Mouse (Mus musculus): ENCODE measurements around the gene Zfp936.
"Not testable (repeated sequence)": the region's sequence is repeated elsewhere in the genome, so short reads cannot be mapped to it uniquely, and the experiment has no call there.

Zfp936 gene

DNA sequence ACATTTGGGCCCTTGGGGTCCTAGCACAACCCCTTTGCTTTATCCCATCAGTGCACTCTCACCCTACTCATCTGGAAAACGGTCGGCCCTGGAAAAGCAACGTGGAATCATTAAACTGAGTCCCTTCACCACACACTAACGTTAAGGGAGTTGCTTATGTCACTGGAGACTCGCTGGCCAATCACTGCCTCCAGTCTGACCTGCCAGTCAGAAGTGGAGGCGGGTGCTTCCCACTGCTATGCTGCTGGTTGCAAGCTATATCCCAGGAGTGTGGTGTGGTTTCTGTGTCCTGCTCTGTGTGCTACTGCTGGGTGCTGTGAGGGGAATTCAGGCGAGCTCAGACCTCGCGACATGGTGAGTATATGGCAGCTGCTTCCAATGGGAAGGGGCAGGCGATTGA lies at the start of gene Zfp936:
Zfp936 (plus strand) TSS at position 301 of the 400 bp plus-strand sequence.
- DNase-seq (ENCODE audit: low spot score in 2 of 2) = not testable (repeated sequence)

DNA sequence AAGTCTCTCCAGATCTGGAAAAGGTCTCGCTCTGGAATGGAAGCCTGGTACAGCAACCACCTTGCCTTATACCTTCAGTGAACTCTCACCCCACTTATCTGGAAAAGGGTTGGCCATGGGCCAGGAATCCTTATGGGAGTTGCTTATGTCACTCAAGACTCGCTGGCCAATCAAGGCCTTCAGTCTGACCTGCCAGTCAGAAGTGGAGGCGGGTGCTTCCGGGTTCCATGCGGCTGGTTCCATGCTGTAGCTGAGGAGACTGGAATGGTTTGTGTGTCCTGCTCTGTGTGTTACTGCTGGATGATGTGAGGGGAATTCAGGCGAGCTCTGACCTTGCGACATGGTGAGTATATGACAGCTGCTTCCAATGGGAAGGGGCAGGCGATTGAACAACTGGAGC lies 36.2 kb upstream of the Zfp936 start:
- no peak for DNase-seq (ENCODE audit: low spot score in 2 of 2)

DNA sequence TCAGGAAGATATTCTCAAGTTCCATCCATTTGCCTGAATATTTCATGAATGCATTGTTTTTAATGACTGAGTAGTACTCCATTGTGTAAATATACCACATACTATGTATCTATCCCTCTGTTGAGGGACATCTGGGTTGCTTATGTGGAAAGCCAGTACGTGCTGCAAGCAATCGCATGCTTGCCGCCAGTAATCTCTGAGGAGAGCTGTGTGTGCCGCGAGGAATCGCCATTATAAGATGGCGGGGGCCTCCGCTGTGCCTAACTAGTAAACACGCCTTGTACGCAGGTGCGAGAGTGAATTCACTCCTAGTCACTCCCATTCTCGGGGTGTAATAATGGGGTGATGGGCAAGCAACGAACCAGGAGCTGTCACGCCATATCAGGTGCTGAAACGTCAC lies 14.7 kb downstream of the Zfp936 start:
- not testable (repeated sequence) for DNase-seq (ENCODE audit: low spot score in 2 of 2)

DNA sequence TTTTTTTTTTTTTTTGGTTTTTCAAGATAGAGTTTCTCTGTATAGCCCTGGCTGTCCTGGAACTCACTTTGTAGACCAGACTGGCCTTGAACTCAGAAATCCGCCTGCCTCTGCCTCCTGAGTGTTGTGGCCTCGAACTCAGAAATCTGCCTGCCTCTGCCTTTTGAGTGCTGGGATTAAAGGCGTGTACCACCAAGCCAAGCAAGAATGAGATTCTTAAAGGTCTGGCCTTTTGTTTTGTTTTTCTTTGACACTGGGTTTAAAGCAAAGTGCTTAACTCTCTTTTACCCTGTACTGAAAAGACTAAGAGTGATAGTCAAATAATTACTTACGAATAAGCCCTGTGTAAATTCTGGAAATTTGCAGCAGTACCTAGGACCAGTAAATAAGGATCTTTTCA lies 50.1 kb downstream of the Zfp936 start:
- DNase-seq (ENCODE audit: low spot score in 2 of 2) = not testable (repeated sequence)

DNA sequence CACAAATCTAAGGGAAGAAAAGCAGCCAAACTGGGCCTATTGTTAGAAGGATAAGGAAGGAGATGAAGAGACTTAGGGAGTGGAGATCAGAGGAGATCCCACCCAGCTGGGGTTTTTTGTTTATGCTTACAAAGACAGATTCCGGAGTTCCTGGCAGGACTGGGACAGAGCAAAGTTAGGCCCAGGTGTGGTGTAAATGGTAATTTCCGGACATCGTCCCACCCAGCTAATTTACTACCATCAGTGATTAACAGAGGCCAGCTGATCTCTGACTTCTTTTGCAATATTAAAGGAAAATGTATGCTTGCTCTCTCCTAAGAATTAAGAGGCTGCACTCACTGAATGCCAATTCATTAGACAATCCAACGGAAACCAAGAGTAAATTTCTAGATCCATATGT lies 53.1 kb downstream of the Zfp936 start:
- not testable (repeated sequence) for DNase-seq (ENCODE audit: low spot score in 2 of 2)

DNA sequence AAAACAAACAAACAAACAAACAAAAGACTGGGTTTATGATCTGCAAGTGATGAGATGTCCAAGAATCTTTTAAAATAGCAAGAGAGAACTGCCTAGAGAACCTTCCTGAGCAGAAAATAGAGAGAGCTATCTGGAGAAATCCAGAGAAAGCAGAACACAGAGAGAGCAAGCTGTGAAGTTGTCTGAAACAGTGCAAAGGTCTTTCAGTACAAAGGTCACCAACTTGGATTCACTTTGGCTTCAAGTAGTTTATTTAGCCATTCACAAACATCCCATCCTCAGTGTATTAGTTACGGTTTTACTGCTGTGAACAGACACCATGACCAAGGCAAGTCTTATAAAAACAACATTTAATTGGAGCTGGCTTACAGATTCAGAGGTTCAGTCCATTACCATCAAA lies 53.8 kb downstream of the Zfp936 start:
- not testable (repeated sequence) for DNase-seq (ENCODE audit: low spot score in 2 of 2)

DNA sequence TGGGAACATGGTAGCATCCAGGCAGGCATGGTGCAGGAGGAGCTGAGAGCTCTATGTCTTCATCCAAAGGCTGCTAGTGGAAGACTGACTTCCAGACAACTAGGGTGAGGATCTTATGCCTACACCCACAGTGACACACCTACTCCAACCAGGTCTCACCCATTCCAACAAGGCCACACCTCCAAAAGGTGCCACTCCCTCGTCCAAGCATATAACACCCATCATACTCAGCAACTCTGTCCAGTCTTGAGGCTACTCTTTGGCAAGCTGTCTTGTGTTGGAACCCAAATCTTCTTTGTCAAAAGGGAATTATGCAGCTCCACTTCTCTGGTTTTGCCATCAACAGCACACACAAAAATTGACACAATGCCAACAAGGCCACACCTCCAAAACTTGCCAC lies 54.2 kb downstream of the Zfp936 start:
- not testable (repeated sequence) for DNase-seq (ENCODE audit: low spot score in 2 of 2)

DNA sequence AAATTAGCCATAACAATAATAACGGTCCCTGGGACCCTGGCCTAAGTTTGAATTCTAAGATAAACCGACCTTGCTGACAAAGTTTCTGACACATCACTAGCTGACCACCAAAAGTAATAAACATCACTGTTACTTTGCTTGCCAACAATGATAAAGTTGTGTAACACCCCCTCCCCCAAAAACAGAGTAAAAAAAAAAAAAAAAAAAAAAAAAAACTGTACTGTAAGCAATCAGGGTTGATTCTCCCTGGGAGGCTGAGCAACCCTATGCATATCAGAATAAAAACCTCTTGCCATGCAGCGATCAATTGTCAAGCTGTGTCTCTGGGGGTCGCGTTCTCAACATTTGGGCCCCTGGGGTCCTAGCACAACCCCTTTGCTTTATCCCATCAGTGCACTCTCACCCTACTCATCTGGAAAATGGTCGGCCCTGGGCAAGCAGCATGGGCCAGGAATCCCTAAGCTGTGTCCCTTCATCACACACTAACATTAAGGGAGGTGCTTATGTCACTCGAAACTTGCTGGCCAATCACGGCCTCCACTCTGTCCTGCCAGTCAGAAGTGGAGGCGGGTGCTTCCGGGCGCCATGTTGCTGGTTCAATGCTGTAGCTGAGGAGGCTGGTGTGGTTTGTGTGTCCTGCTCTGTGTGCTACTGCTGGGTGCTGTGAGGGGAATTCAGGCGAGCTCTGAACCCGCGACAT lies 63.1 kb downstream of the Zfp936 start:
- DNase-seq (ENCODE audit: low spot score in 2 of 2) = no peak

DNA sequence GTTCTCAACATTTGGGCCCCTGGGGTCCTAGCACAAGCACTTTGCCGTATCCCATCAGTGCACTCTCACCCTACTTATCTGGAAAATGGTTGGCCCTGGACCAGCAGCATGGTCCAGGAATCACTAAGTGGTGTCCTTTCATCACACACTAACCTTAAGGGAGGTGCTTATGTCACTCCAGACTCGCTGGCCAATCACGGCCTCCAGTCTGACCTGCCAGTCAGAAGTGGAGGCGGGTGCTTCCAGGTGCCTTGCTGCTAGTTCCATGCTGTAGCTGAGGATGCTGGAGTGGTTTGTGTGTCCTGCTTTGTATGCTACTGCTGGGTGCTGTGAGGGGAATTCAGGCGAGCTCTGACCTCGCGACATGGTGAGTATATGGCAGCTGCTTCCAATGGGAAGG lies 99.8 kb downstream of the Zfp936 start:
- DNase-seq (ENCODE audit: low spot score in 2 of 2) = not testable (repeated sequence)

Data from heart, adult 9 months (tissue).